Mouse (Mus musculus) myocyte (in vitro differentiated cells): ENCODE measurements around the gene Rap1b. TPM values are rescaled to one million over a fixed set of nuclear protein-coding genes. Genes with fewer than 3 reads are reported as not detected.

Experiments used
- H3K27me3 ChIP-seq: one replicate; pipeline ENCODE4 v1.6.1; 2011; ENCODE audit not compliant: control insufficient read depth, insufficient read depth, insufficient read length
- H3K36me3 ChIP-seq: one replicate; pipeline ENCODE4 v1.6.1; 2011; ENCODE audit not compliant: control insufficient read depth, insufficient read depth
- H3K4me2 ChIP-seq: one replicate; pipeline ENCODE4 v1.6.1; 2011; ENCODE audit warnings: low read depth, control low read depth
- H3K4me3 ChIP-seq: one replicate; pipeline ENCODE4 v1.5.1; 2011; ENCODE audit warnings: mild to moderate bottlenecking, control low read depth, moderate library complexity
- H3K79me2 ChIP-seq: one replicate; pipeline ENCODE4 v1.6.1; 2011; ENCODE audit not compliant: control insufficient read depth, insufficient read depth
- H3ac ChIP-seq: one replicate; pipeline ENCODE4 v1.6.1; 2011; ENCODE audit not compliant: control insufficient read depth, insufficient read length
- CEBPB ChIP-seq: IDR thresholded peaks from 2 replicates; pipeline ENCODE4 v1.6.1; 2011; ENCODE audit warnings: mild to moderate bottlenecking, moderate library complexity; ENCODE audit not compliant: poor library complexity, insufficient read depth, severe bottlenecking
- E2F4 ChIP-seq: IDR thresholded peaks from one replicate; pipeline ENCODE4 v1.6.1; 2011; ENCODE audit warnings: mild to moderate bottlenecking, control low read depth, moderate library complexity; ENCODE audit not compliant: insufficient read depth
- MAX ChIP-seq: IDR thresholded peaks from one replicate; pipeline ENCODE4 v1.6.1; 2011; ENCODE audit warnings: low read depth, mild to moderate bottlenecking, control low read depth
- MYOD1 ChIP-seq, 3 experiments: IDR thresholded peaks; one replicate each; pipeline ENCODE4 v1.6.1; 2011; ENCODE audit warnings: control low read depth in 2 of 3, low read depth in 2 of 3, mild to moderate bottlenecking in 2 of 3, moderate library complexity in 1 of 3; ENCODE audit not compliant: insufficient read length in 2 of 3, control insufficient read depth in 1 of 3
- MYOG ChIP-seq, 3 experiments: IDR thresholded peaks; one replicate each; pipeline ENCODE4 v1.6.1; 2011; ENCODE audit warnings: control low read depth in 2 of 3, low read depth in 2 of 3, mild to moderate bottlenecking in 2 of 3; ENCODE audit not compliant: insufficient read length in 2 of 3, control insufficient read depth in 1 of 3, insufficient read depth in 1 of 3
- POLR2A ChIP-seq: IDR thresholded peaks from one replicate; pipeline ENCODE4 v1.6.1; 2011; ENCODE audit warnings: low read depth, mild to moderate bottlenecking, control low read depth, moderate library complexity; ENCODE audit not compliant: insufficient read length
- POLR2AphosphoS2 ChIP-seq: IDR thresholded peaks from one replicate; pipeline ENCODE4 v1.6.1; 2011; ENCODE audit warnings: low read depth, control low read depth; ENCODE audit not compliant: insufficient read length
- REST ChIP-seq: IDR thresholded peaks from one replicate; pipeline ENCODE4 v1.6.1; 2011; ENCODE audit warnings: mild to moderate bottlenecking, control low read depth, moderate library complexity; ENCODE audit not compliant: insufficient read depth, insufficient read length
- SRF ChIP-seq: IDR thresholded peaks from one replicate; pipeline ENCODE4 v1.6.1; 2011; ENCODE audit warnings: low read depth; ENCODE audit not compliant: control insufficient read depth, insufficient read length
- TCF12 ChIP-seq: IDR thresholded peaks from one replicate; pipeline ENCODE4 v1.6.1; 2011; ENCODE audit warnings: mild to moderate bottlenecking, control low read depth; ENCODE audit not compliant: poor library complexity, insufficient read depth, severe bottlenecking
- TCF3 ChIP-seq: IDR thresholded peaks from one replicate; pipeline ENCODE4 v1.6.1; 2011; ENCODE audit warnings: low read depth, control low read depth; ENCODE audit not compliant: insufficient read length
- USF1 ChIP-seq: IDR thresholded peaks from one replicate; pipeline ENCODE4 v1.6.1; 2011; ENCODE audit warnings: low read depth, mild to moderate bottlenecking, control low read depth, moderate library complexity
- polyA plus RNA-seq: library from polyadenylated mRNA; unstranded; fragments of >200 nt; fragmentation: generic; extraction: Trizol; gene quantifications from one replicate; pipeline ENCODE4 v1.2.1, GENCODE M21; 2012; ENCODE audit warnings: missing spikeins

Gene Rap1b
- polyA plus RNA-seq, 1 experiment: 62.3 TPM

DNA sequence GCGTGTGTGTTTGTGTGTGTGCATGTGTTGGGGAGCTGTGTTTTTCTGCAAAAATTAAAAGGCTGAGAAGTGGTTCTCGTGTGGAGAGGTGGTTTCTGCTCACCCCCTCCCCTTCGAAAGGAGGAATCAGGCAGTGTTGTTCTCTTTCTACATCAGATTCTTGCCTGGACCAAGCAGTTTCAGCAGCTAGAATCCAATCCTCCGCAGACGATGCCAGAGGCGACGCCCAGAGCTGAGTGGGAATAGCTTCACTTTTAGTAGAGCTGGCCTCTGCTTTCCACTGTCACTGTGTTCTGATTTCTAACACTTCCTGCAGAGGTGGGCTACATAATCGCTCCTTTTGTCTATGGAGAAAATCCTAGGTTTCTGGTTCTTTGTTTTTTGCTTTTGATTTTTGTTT is 31.0 kb upstream of the Rap1b start:
- Histone ChIP-seq H3ac (no peak overlapping the region), H3K79me2 (no peaks in the 10 kb centered on the region), H3K4me3 (no peak overlapping the region), H3K36me3 (no peaks in the 10 kb centered on the region), H3K4me2 (no peak overlapping the region), H3K27me3 (no peaks in the 10 kb centered on the region)
- TF ChIP-seq TCF12 (no peak), MYOG (IDR thresholded peaks at IDR 0.05; ENCODE audit: control insufficient read depth in 1 of 3, insufficient read depth in 1 of 3, insufficient read length in 2 of 3, low read depth in 2 of 3) (no peak), SRF (no peak), REST (no peak), MAX (no peak), POLR2AphosphoS2 (no peak), POLR2A (no peak), CEBPB (no peak), E2F4 (no peak), MYOD1 (IDR thresholded peaks at IDR 0.05; ENCODE audit: control insufficient read depth in 1 of 3, insufficient read length in 2 of 3, low read depth in 2 of 3) (no peak), TCF3 (no peak)

DNA sequence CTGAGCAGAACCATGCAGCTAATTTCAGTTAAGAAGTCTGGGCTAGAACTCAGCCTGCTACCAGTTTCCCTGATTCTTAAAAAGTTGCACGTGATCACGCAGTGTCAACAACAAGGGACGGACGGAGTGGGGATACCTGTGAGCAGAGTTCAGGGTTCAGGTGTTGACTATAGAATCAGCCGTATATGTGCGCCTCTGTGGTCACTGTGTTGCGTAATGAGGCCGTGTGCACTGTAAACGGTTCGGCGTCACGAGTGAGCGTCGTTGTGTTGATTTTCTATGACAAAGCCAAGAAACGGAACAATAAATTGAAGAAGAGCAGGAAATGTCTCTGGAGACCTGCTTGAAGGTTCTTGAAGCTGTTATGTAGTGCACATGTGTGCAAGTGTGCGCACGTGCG is 30.6 kb upstream of the Rap1b start:
- Histone ChIP-seq H3K79me2 (no peaks in the 10 kb centered on the region), H3K36me3 (no peaks in the 10 kb centered on the region), H3ac (no peak overlapping the region), H3K4me3 (no peak overlapping the region), H3K27me3 (no peaks in the 10 kb centered on the region), H3K4me2 (no peak overlapping the region)
- TF ChIP-seq POLR2AphosphoS2: no peak
- TF ChIP-seq TCF3: no peak
- no peak for TF ChIP-seq SRF
- no peak for TF ChIP-seq TCF12
- no peak for TF ChIP-seq MYOG (IDR thresholded peaks at IDR 0.05; ENCODE audit: control insufficient read depth in 1 of 3, insufficient read depth in 1 of 3, insufficient read length in 2 of 3, low read depth in 2 of 3)
- TF ChIP-seq REST: no peak
- no peak for TF ChIP-seq CEBPB
- TF ChIP-seq USF1: no peak
- TF ChIP-seq MYOD1 (IDR thresholded peaks at IDR 0.05; ENCODE audit: control insufficient read depth in 1 of 3, insufficient read length in 2 of 3, low read depth in 2 of 3): no peak
- TF ChIP-seq MAX: no peak

DNA sequence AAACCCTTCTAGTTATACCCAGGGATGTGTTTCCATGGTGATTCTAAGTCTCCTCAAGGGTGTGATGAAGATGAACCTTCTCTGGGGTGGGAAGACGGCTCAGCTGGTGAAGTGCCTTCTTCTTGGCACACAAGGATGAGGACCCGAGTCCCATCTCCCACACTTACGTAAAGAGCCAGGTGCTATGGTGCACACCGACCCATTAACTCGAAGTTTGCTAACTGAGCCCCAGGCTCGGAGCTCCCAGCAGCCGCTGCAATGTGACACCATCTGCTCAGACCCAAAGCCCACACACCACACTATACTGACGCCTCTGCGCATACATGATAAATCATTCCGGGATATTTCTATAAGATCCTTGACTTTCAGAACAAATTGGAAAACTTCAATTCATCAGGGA is 29.1 kb upstream of the Rap1b start:
- Histone ChIP-seq H3K27me3 (no peaks in the 10 kb centered on the region), H3K79me2 (no peaks in the 10 kb centered on the region), H3K4me2 (no peak overlapping the region)

DNA sequence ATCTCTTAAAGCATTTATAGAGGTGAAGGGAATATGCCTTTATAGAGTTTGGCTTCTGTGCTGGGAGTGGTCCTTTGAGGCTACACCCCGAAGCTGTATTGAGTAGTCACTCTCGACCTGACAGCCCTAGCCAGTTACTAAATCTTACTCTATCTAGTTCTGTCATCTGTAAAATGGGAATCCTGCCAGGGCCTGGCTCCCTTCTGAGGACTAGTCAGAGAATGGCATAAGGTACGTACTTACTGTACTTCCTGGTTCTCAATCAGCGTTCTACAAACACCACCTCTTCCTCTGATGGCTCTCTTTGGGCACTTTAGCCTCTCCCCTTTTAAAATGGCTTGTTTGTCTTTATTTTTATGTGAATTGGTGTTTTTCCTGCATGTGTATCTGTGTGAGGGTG is 28.1 kb upstream of the Rap1b start:
- Histone ChIP-seq H3K4me2 (no peak overlapping the region), H3K4me3 (no peak overlapping the region), H3K36me3 (no peaks in the 10 kb centered on the region)

More for the DNA sequence above, 29.1 kb upstream of the Rap1b start:
- Histone ChIP-seq H3ac (no peak overlapping the region), H3K36me3 (no peaks in the 10 kb centered on the region), H3K4me3 (no peak overlapping the region)
- no peak for TF ChIP-seq REST
- no peak for TF ChIP-seq MAX
- TF ChIP-seq SRF: no peak
- TF ChIP-seq CEBPB: no peak
- TF ChIP-seq MYOD1 (IDR thresholded peaks at IDR 0.05; ENCODE audit: control insufficient read depth in 1 of 3, insufficient read length in 2 of 3, low read depth in 2 of 3): no peak
- no peak for TF ChIP-seq POLR2A
- TF ChIP-seq POLR2AphosphoS2: no peak
- no peak for TF ChIP-seq E2F4
- no peak for TF ChIP-seq TCF12
- TF ChIP-seq MYOG (IDR thresholded peaks at IDR 0.05; ENCODE audit: control insufficient read depth in 1 of 3, insufficient read depth in 1 of 3, insufficient read length in 2 of 3, low read depth in 2 of 3): no peak
- no peak for TF ChIP-seq TCF3
- no peak for TF ChIP-seq USF1

GRCm38 (mm10) chr10:117872468-117872867 is 26.6 kb upstream of the Rap1b start:
- Histone ChIP-seq H3K79me2 (no peaks in the 10 kb centered on the region), H3K4me3 (no peak overlapping the region), H3K27me3 (no peaks in the 10 kb centered on the region), H3K36me3 (no peaks in the 10 kb centered on the region), H3ac (no peak overlapping the region), H3K4me2 (no peak overlapping the region)
- TF ChIP-seq TCF12: no peak

More for the DNA sequence above, 28.1 kb upstream of the Rap1b start:
- Histone ChIP-seq H3K27me3 (no peaks in the 10 kb centered on the region), H3ac (no peak overlapping the region), H3K79me2 (no peaks in the 10 kb centered on the region)
- TF ChIP-seq MYOD1 (IDR thresholded peaks at IDR 0.05; ENCODE audit: control insufficient read depth in 1 of 3, insufficient read length in 2 of 3, low read depth in 2 of 3) (no peak), CEBPB (no peak), E2F4 (no peak), SRF (no peak), POLR2AphosphoS2 (no peak), MYOG (IDR thresholded peaks at IDR 0.05; ENCODE audit: control insufficient read depth in 1 of 3, insufficient read depth in 1 of 3, insufficient read length in 2 of 3, low read depth in 2 of 3) (no peak), MAX (no peak)
